Mouse (Mus musculus) heart, adult 11 months (tissue): ENCODE results near the gene Arhgap40.

Experiments
- DNase-seq: peaks from one replicate; pipeline ENCODE4 v3.0.0; 2022

Gene Arhgap40

GRCm38 (mm10) chr2:158512528-158512927 is at the start of gene Arhgap40:
Gene Arhgap40 (plus strand): TSS chr2:158512796.
- peak; percentile 86 for DNase-seq

- DNase-seq = no peak
Observed at GRCm38 (mm10) chr2:158474159-158474558, 38.4 kb upstream of the Arhgap40 start.

- DNase-seq = no peak
Observed at GRCm38 (mm10) chr2:158477640-158478039, 35.0 kb upstream of the Arhgap40 start.

GRCm38 (mm10) chr2:158498457-158498856 is 14.1 kb upstream of the Arhgap40 start:
- peak; percentile 85 for DNase-seq

- DNase-seq = peak; percentile 87
Observed at GRCm38 (mm10) chr2:158501836-158502812, 10.5 kb upstream of the Arhgap40 start, which contains the start of gene Adig. Gene Adig (plus strand): TSS chr2:158502612.

GRCm38 (mm10) chr2:158503226-158503625 is 9.4 kb upstream of the Arhgap40 start:
- peak; percentile 89 for DNase-seq

GRCm38 (mm10) chr2:158503671-158504070 is 8.9 kb upstream of the Arhgap40 start:
- peak; percentile 92 for DNase-seq

- peak; percentile 66 for DNase-seq
Observed at GRCm38 (mm10) chr2:158506475-158506874, 6.1 kb upstream of the Arhgap40 start.

- DNase-seq = peak; percentile 64
Observed at GRCm38 (mm10) chr2:158507046-158507445, 5.5 kb upstream of the Arhgap40 start.

GRCm38 (mm10) chr2:158510665-158511064 is 1.9 kb upstream of the Arhgap40 start:
- peak; percentile 62 for DNase-seq

- DNase-seq = no peak
Observed at GRCm38 (mm10) chr2:158513821-158514336, 1.3 kb downstream of the Arhgap40 start.

GRCm38 (mm10) chr2:158518583-158518982 is 6.0 kb downstream of the Arhgap40 start:
- DNase-seq = no peak

GRCm38 (mm10) chr2:158519071-158519470 is 6.5 kb downstream of the Arhgap40 start:
- peak; percentile 84 for DNase-seq

- no peak for DNase-seq
Observed at GRCm38 (mm10) chr2:158519800-158520199, 7.2 kb downstream of the Arhgap40 start.

- no peak for DNase-seq
Observed at GRCm38 (mm10) chr2:158523060-158523459, 10.5 kb downstream of the Arhgap40 start.

- DNase-seq = peak; percentile 91
Observed at GRCm38 (mm10) chr2:158524129-158524860, 11.7 kb downstream of the Arhgap40 start.

- peak; percentile 89 for DNase-seq
Observed at GRCm38 (mm10) chr2:158534090-158534489, 21.5 kb downstream of the Arhgap40 start.

- DNase-seq = peak; percentile 86
Observed at GRCm38 (mm10) chr2:158534559-158534958, 22.0 kb downstream of the Arhgap40 start.

- DNase-seq = no peak
Observed at GRCm38 (mm10) chr2:158539433-158540305, 27.1 kb downstream of the Arhgap40 start.

- DNase-seq = no peak
Observed at GRCm38 (mm10) chr2:158541286-158541685, 28.7 kb downstream of the Arhgap40 start.

GRCm38 (mm10) chr2:158545266-158545665 is 32.7 kb downstream of the Arhgap40 start:
- DNase-seq = no peak

GRCm38 (mm10) chr2:158546751-158547150 is 34.2 kb downstream of the Arhgap40 start:
- DNase-seq = peak; percentile 93
